Mouse (Mus musculus) kidney, adult 2 months (tissue): ENCODE measurements around the gene Slc4a3.

Experiments used
- CTCF ChIP-seq: fragments of 200-500 bp; conservative IDR thresholded peaks from 2 replicates; pipeline ENCODE4 v1.5.1; 2011; ENCODE audit warnings: low read depth, mild to moderate bottlenecking, control low read depth, low read length, moderate library complexity, mixed read lengths; ENCODE audit not compliant: insufficient read depth, insufficient read length
- POLR2A ChIP-seq: fragments of 200-500 bp; IDR thresholded peaks from one replicate; pipeline ENCODE4 v1.6.1; 2011; ENCODE audit warnings: low read depth, low read length, control low read depth

- TF ChIP-seq CTCF (no peak), POLR2A (no peak)
These were observed 35.9 kb upstream of the Slc4a3 start for GRCm38 (mm10) chr1:75510154-75510553.
